Mouse (Mus musculus): ENCODE measurements around the gene 1810062G17Rik. TPM values are rescaled to one million over a fixed set of nuclear protein-coding genes. Genes with fewer than 3 reads are reported as not detected.

The 1810062G17Rik gene
- total and polyA plus RNA-seq, 2 experiments: 0.87 to 1.7 TPM

DNA sequence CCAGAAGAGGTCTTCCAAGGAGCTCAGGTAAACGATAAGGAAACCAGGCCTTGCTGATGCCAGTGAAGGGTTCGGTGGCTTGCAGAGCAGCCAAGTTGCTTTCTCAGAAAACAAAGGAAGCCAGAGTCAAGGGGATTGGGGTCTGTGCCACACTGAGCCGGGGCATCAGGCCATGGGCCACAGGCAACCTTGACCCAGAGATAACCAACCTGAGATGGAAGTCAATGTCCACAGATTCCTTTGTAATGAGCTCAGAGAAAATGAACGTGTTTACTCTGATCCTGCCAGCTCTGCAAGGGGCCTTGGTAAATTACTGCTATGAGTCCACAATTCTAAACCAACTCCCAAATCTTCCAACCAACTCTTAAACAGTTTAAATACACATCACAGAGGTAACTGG is 3.9 kb upstream of the 1810062G17Rik start:
- no peaks in the 10 kb centered on the region for H3K27me3 ChIP-seq (ENCODE audit: control insufficient read depth, insufficient read depth, low read length)
- no peak overlapping the region for H3K4me3 ChIP-seq (ENCODE audit: insufficient read depth, low read depth, low read length)
- peaks cover 5% of the 10 kb centered on the region; the same call in 1 of the 2 replicates for H3K79me2 ChIP-seq (ENCODE audit: control insufficient read depth, insufficient read depth, low read length)
- H3K9ac ChIP-seq (ENCODE audit: low read depth, low read length): no peak overlapping the region
- H3K4me1 ChIP-seq (ENCODE audit: control insufficient read depth, insufficient read depth, low read length): peaks cover 18% of the 10 kb centered on the region
- TF ChIP-seq POLR2A (IDR thresholded peaks at IDR 0.05; ENCODE audit: extremely low read depth, insufficient read depth, low read length): no peak
- no peak for TF ChIP-seq CTCF (IDR thresholded peaks at IDR 0.05; ENCODE audit: low read depth, low read length)
- H3K36me3 ChIP-seq (ENCODE audit: control insufficient read depth, insufficient read depth, low read length): no peaks in the 10 kb centered on the region
- peak; percentile 73 for DNase-seq (ENCODE audit: extremely low read depth, low read depth, low spot score)
- 20% methylated on average over 4 of the region's 4 CpGs for WGBS
- H3K27ac ChIP-seq (replicated peaks; ENCODE audit: insufficient read depth, low read depth, low read length): 0 out of 2 replicates have a peak overlapping the region, but pooled peaks have one; percentile 26

GRCm38 (mm10) chr3:36473222-36473621 is 2.5 kb upstream of the 1810062G17Rik start:
- no peak for DNase-seq (ENCODE audit: extremely low read depth, low read depth, low spot score)
- H3K36me3 ChIP-seq (ENCODE audit: control insufficient read depth, insufficient read depth, low read length): no peaks in the 10 kb centered on the region
- TF ChIP-seq CTCF (IDR thresholded peaks at IDR 0.05; ENCODE audit: low read depth, low read length) (no peak), POLR2A (IDR thresholded peaks at IDR 0.05; ENCODE audit: extremely low read depth, insufficient read depth, low read length) (no peak)
- WGBS: 92% methylated on average over 5 of the region's 5 CpGs
- no peaks in the 10 kb centered on the region for H3K27me3 ChIP-seq (ENCODE audit: control insufficient read depth, insufficient read depth, low read length)
- H3K4me3 ChIP-seq (ENCODE audit: insufficient read depth, low read depth, low read length): no peak overlapping the region
- no peak overlapping the region for H3K9ac ChIP-seq (ENCODE audit: low read depth, low read length)
- peaks cover 18% of the 10 kb centered on the region for H3K4me1 ChIP-seq (ENCODE audit: control insufficient read depth, insufficient read depth, low read length)
- no peak overlapping the region for H3K27ac ChIP-seq (replicated peaks; ENCODE audit: insufficient read depth, low read depth, low read length)
- no peaks in the 10 kb centered on the region; the same call in 1 of the 2 replicates for H3K79me2 ChIP-seq (ENCODE audit: control insufficient read depth, insufficient read depth, low read length)

DNA sequence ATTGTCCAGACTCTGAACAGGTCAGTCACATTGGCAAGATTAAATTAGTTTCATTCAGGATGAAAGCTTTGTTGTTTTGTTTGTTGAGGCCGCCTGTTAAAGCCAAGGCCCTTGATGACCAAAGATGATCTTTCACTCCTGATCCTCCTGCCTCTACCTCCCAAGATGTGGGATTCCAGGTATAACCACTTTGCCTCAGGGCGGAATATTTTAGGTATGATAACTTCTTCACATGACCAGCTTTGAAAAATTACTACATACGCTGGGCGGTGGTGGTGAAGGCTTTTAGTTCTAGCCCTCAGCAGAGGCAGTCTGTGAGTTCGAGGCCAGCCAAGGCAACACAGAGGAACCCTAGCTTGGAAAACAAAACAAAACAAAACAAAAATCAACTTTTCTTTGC is 1.3 kb upstream of the 1810062G17Rik start:
- no peak for DNase-seq (ENCODE audit: extremely low read depth, low read depth, low spot score)
- Histone ChIP-seq H3K4me3 (ENCODE audit: insufficient read depth, low read depth, low read length) (no peak overlapping the region), H3K36me3 (ENCODE audit: control insufficient read depth, insufficient read depth, low read length) (no peaks in the 10 kb centered on the region), H3K4me1 (ENCODE audit: control insufficient read depth, insufficient read depth, low read length) (peaks cover 14% of the 10 kb centered on the region), H3K27ac (replicated peaks; ENCODE audit: insufficient read depth, low read depth, low read length) (no peak overlapping the region), H3K9ac (ENCODE audit: low read depth, low read length) (no peak overlapping the region), H3K27me3 (ENCODE audit: control insufficient read depth, insufficient read depth, low read length) (no peaks in the 10 kb centered on the region), H3K79me2 (ENCODE audit: control insufficient read depth, insufficient read depth, low read length) (no peaks in the 10 kb centered on the region; the same call in 1 of the 2 replicates)
- TF ChIP-seq CTCF (IDR thresholded peaks at IDR 0.05; ENCODE audit: low read depth, low read length) (no peak), POLR2A (IDR thresholded peaks at IDR 0.05; ENCODE audit: extremely low read depth, insufficient read depth, low read length) (no peak)
- WGBS: 86% methylated on average over 5 of the region's 5 CpGs

DNA sequence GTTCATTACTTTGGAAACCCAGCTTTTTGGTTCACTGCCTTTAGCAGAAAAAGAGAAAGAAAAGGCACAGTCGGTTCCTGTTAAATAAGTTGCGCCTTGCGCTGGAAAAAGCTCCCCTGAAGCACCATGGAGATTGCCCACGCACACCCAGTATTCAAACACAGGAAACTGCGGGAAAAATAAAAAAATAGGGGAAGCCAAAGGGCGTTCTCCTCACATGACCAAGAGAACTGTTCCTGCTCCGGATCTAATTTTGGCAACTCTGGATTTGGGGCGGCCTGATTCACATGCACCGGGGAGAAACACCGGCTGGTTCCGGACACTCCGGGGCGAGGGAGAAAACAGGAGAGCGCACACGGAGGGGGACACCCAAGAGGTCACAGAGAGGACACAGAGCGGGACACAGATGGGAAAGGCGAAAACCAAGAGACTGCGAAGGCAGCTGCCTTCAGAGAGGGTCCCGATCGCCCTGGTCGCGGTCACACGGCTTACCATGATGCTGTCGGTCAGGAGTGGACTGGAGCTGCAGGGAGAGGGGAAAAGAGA is 726 bp upstream of the 1810062G17Rik start:
- under 1% methylated on average over 24 of the region's 24 CpGs for WGBS
- H3K4me1 ChIP-seq (ENCODE audit: control insufficient read depth, insufficient read depth, low read length): peaks cover 10% of the 10 kb centered on the region
- H3K4me3 ChIP-seq (ENCODE audit: insufficient read depth, low read depth, low read length): peak overlapping the region; percentile 76
- H3K79me2 ChIP-seq (ENCODE audit: control insufficient read depth, insufficient read depth, low read length): no peaks in the 10 kb centered on the region
- H3K27me3 ChIP-seq (ENCODE audit: control insufficient read depth, insufficient read depth, low read length): no peaks in the 10 kb centered on the region
- TF ChIP-seq CTCF (IDR thresholded peaks at IDR 0.05; ENCODE audit: low read depth, low read length) (no peak), POLR2A (IDR thresholded peaks at IDR 0.05; ENCODE audit: extremely low read depth, insufficient read depth, low read length) (no peak)
- peak overlapping the region; percentile 60 for H3K9ac ChIP-seq (ENCODE audit: low read depth, low read length)
- peak overlapping the region; percentile 83 for H3K27ac ChIP-seq (replicated peaks; ENCODE audit: insufficient read depth, low read depth, low read length)
- H3K36me3 ChIP-seq (ENCODE audit: control insufficient read depth, insufficient read depth, low read length): no peaks in the 10 kb centered on the region
- peak; percentile 71 for DNase-seq (ENCODE audit: extremely low read depth, low read depth, low spot score)

- Histone ChIP-seq H3K9ac (ENCODE audit: low read depth, low read length) (peak overlapping the region; percentile 36), H3K27me3 (ENCODE audit: control insufficient read depth, insufficient read depth, low read length) (no peaks in the 10 kb centered on the region), H3K79me2 (ENCODE audit: control insufficient read depth, insufficient read depth, low read length) (no peaks in the 10 kb centered on the region), H3K4me1 (ENCODE audit: control insufficient read depth, insufficient read depth, low read length) (peaks cover 10% of the 10 kb centered on the region), H3K36me3 (ENCODE audit: control insufficient read depth, insufficient read depth, low read length) (no peaks in the 10 kb centered on the region), H3K4me3 (ENCODE audit: insufficient read depth, low read depth, low read length) (peak overlapping the region; percentile 54), H3K27ac (replicated peaks; ENCODE audit: insufficient read depth, low read depth, low read length) (no peak overlapping the region; the same call in 1 of the 2 replicates)
- 40% methylated on average over 20 of the region's 20 CpGs for WGBS
- DNase-seq (ENCODE audit: extremely low read depth, low read depth, low spot score): no peak
- no peak for TF ChIP-seq POLR2A (IDR thresholded peaks at IDR 0.05; ENCODE audit: extremely low read depth, insufficient read depth, low read length)
- no peak for TF ChIP-seq CTCF (IDR thresholded peaks at IDR 0.05; ENCODE audit: low read depth, low read length)
These were observed 771 bp downstream of the 1810062G17Rik start for GRCm38 (mm10) chr3:36476261-36477155.

Measured in liver, adult 2 months (tissue).